Comparison of ENCODE assay signal across 13 mouse cellular contexts in genomic region chr13:13862346-13862745, GRCm38 (mm10).
DNase-seq lines count a peak whose midpoint lies in the region; ATAC-seq and TF ChIP-seq lines count a peak whose summit lies in the region.
"Had no signal": no experiment of that assay in that cellular context is flagged by ENCODE, and none has a peak within 500 bp of the region (broad histone marks: within the 10 kb centered on the region; RNA-seq: fewer than 3 reads in every experiment).

No protein-coding gene starts in this region.

- DNase-seq in hindbrain, embryonic 10.5 days (ENCODE audit: low spot score): peak; percentile 38
- peak; percentile 1 for DNase-seq in 3134 (ENCODE audit: extremely low read depth, insufficient read length, low spot score)
- DNase-seq in hindbrain, postnatal 0 days (ENCODE audit: low spot score): no peak
- peak; percentile 30 to 41 for DNase-seq in kidney, postnatal 36 days
- DNase-seq in right cerebral cortex, postnatal 25 days: no peak
- DNase-seq in urinary bladder, postnatal 10 days (ENCODE audit: low spot score): no peak
- no peak for DNase-seq in left cerebral cortex, adult 2 months (ENCODE audit: extremely low spot score in 1 of 2, low spot score in 2 of 2)
- DNase-seq: cerebellum, adult 9-11 months; heart, adult 11 months; heart, postnatal 14 days; layer of hippocampus, postnatal 36 days had no signal

- H3K4me3 ChIP-seq in hindbrain, embryonic 10.5 days: no peak overlapping the region
- no peak overlapping the region for H3K4me3 ChIP-seq in hindbrain, embryonic 13.5 days
- H3K4me3 ChIP-seq in hindbrain, postnatal 0 days (ENCODE audit: low read length): no peak overlapping the region
- no peak overlapping the region for H3K4me3 ChIP-seq in left cerebral cortex, adult 2 months

- intact Hi-C loops in left cerebral cortex, adult 2 months (cut with DNase I): no loop called here

- 0 out of 2 replicates have a peak, but pooled peaks cover 2% of the 10 kb centered on the region for H3K9me3 ChIP-seq in hindbrain, embryonic 10.5 days
- H3K9me3 ChIP-seq in hindbrain, embryonic 13.5 days: no peaks in the 10 kb centered on the region
- H3K9me3 ChIP-seq in hindbrain, postnatal 0 days (ENCODE audit: low read length): no peaks in the 10 kb centered on the region

- no peak overlapping the region for H3K9ac ChIP-seq in hindbrain, embryonic 13.5 days
- H3K9ac ChIP-seq in hindbrain, postnatal 0 days (replicated peaks; ENCODE audit: low read length): no peak overlapping the region

- no peak for TF ChIP-seq CTCF in hindbrain, postnatal 0 days (IDR thresholded peaks at IDR 0.05; ENCODE audit: low read depth)
- no peak for TF ChIP-seq CTCF in left cerebral cortex, adult 2 months (IDR thresholded peaks at IDR 0.05)

- H3K27me3 ChIP-seq in hindbrain, embryonic 10.5 days (ENCODE audit: insufficient read depth, poor library complexity, severe bottlenecking): no peaks in the 10 kb centered on the region
- no peaks in the 10 kb centered on the region for H3K27me3 ChIP-seq in hindbrain, embryonic 13.5 days
- H3K27me3 ChIP-seq in hindbrain, postnatal 0 days (ENCODE audit: insufficient read depth, low read length): no peaks in the 10 kb centered on the region

- H3K36me3 ChIP-seq in hindbrain, embryonic 10.5 days: no peaks in the 10 kb centered on the region
- no peaks in the 10 kb centered on the region for H3K36me3 ChIP-seq in hindbrain, embryonic 13.5 days
- H3K36me3 ChIP-seq in hindbrain, postnatal 0 days (ENCODE audit: insufficient read depth, low read length): no peaks in the 10 kb centered on the region

- ATAC-seq in hindbrain, embryonic 13.5 days (ENCODE audit: low FRiP score): no peak
- 0 out of 2 replicates have a peak, but pooled peaks have one; percentile 49 for ATAC-seq in hindbrain, postnatal 0 days
- ATAC-seq: CD4-positive, CD25-positive, alpha-beta regulatory T cell, adult 4 months had no signal

- 43% methylated on average over 11 of the region's 11 CpGs for WGBS in hindbrain, embryonic 10.5 days
- WGBS in hindbrain, embryonic 13.5 days: 56% methylated on average over 11 of the region's 11 CpGs
- WGBS in hindbrain, postnatal 0 days: 40% methylated on average over 11 of the region's 11 CpGs

- H3K27ac ChIP-seq in hindbrain, embryonic 10.5 days: no peak overlapping the region; the same call in 1 of the 2 replicates
- H3K27ac ChIP-seq in hindbrain, embryonic 13.5 days: no peak overlapping the region
- no peak overlapping the region for H3K27ac ChIP-seq in hindbrain, postnatal 0 days
- H3K27ac ChIP-seq in left cerebral cortex, adult 2 months: no peak overlapping the region

- no peak overlapping the region for H3K4me2 ChIP-seq in hindbrain, embryonic 13.5 days
- H3K4me2 ChIP-seq in hindbrain, postnatal 0 days (ENCODE audit: low read depth, low read length): no peak overlapping the region

- H3K4me1 ChIP-seq in hindbrain, embryonic 10.5 days (replicated peaks): peaks cover 9% of the 10 kb centered on the region
- no peaks in the 10 kb centered on the region for H3K4me1 ChIP-seq in hindbrain, embryonic 13.5 days (replicated peaks)
- no peaks in the 10 kb centered on the region for H3K4me1 ChIP-seq in hindbrain, postnatal 0 days (ENCODE audit: insufficient read depth, low read length)

Comparison
In these comparisons a context has a peak if more than half of its experiments do, and no peak if none do; other contexts are left out.
1. DNase-seq: peak in hindbrain, embryonic 10.5 days (single experiment), 3134 (single experiment) and kidney, postnatal 36 days (2 of 2); none in hindbrain, postnatal 0 days (single experiment), right cerebral cortex, postnatal 25 days (single experiment), urinary bladder, postnatal 10 days (single experiment) and left cerebral cortex, adult 2 months (0 of 2).